Mouse (Mus musculus): ENCODE data around the gene Snx11. TPM values are rescaled to one million over a fixed set of nuclear protein-coding genes. Genes with fewer than 3 reads are reported as not detected.

The Snx11 gene
- total RNA-seq, 1 experiment, result 57.6 TPM

DNA sequence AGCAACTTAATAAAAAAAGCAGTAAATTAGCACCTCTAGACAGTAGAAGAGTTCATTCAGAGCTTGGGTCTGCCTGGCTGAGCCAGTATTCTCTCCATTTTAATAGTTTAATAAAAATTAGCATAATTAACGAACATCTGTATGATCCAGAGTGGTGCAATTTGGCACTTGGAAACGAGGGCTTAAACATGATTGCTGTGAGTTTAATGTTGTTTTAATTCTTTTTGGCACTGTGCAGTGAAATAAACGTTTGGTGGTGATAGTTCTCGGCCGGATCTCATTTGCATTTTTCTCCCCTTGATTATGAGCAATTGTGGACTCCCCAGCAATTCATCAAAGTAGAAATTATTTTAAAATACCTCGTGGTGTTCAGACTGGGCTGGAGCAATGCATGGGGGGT, 30.7 kb downstream of the Snx11 start:
- TF ChIP-seq CHD2 (IDR thresholded peaks at IDR 0.05; ENCODE audit: low read depth, low read length) (no peak), ZNF384 (IDR thresholded peaks at IDR 0.05; ENCODE audit: low read depth, low read length) (no peak), HCFC1 (IDR thresholded peaks at IDR 0.05; ENCODE audit: borderline replicate concordance, insufficient read depth, low read length) (no peak), ZC3H11A (IDR thresholded peaks at IDR 0.05; ENCODE audit: borderline replicate concordance, low read depth, low read length) (no peak), MAFK (IDR thresholded peaks at IDR 0.05; ENCODE audit: insufficient read depth, low read depth, low read length) (no peak)
- DNase-seq (ENCODE audit: low read depth, low spot score), result no peak
- in situ Hi-C loops (cut with MboI; ENCODE audit: low sequenced_read_pairs in 2 of 2, unreplicated experiment in 2 of 2), result no loop called here
- H3K9ac ChIP-seq (ENCODE audit: insufficient read depth, low read depth, low read length, poor library complexity, severe bottlenecking), result no peak overlapping the region
- H3K9me3 ChIP-seq (ENCODE audit: control insufficient read depth, insufficient read depth, low read depth, low read length), result no peaks in the 10 kb centered on the region
- no peak overlapping the region for H3K4me3 ChIP-seq (ENCODE audit: insufficient read depth in 1 of 2, low read depth in 1 of 2, low read length in 2 of 2, poor library complexity in 1 of 2, severe bottlenecking in 1 of 2)
- H3K36me3 ChIP-seq (ENCODE audit: control insufficient read depth, insufficient read depth, low read length, poor library complexity, severe bottlenecking), result no peaks in the 10 kb centered on the region
- H3K4me1 ChIP-seq (ENCODE audit: control insufficient read depth in 2 of 2, insufficient read depth in 2 of 2, low read length in 2 of 2, poor library complexity in 1 of 2), result peaks cover 4 to 7% of the 10 kb centered on the region in 2 experiments; a peak in 1 of 4 replicates
- H3K27ac ChIP-seq (ENCODE audit: insufficient read depth, low read depth, low read length, poor library complexity, severe bottlenecking), result no peak overlapping the region

DNA sequence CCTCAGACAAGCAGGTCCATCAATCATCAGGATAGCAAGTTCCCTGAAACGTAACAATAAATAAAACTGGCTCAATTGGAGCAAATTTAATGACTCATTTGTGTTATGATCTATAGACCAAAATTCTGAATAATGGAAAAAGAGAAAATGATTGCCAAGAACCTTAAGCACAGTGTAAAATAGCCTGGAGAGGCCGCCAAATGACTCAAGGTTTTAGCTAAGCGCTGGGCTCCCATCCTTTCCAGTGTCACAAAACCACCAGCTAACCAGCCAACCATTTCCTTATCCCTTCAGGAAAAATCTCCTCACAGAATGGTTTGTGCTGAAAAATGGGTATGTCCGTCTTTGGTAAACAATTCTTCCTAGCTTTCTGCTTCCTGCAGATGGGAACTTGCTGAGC, 33.5 kb downstream of the Snx11 start:
- no peak for TF ChIP-seq MAFK (IDR thresholded peaks at IDR 0.05; ENCODE audit: insufficient read depth, low read depth, low read length)
- no peak for TF ChIP-seq CHD2 (IDR thresholded peaks at IDR 0.05; ENCODE audit: low read depth, low read length)
- no peak for TF ChIP-seq ZC3H11A (IDR thresholded peaks at IDR 0.05; ENCODE audit: borderline replicate concordance, low read depth, low read length)
- TF ChIP-seq HCFC1 (IDR thresholded peaks at IDR 0.05; ENCODE audit: borderline replicate concordance, insufficient read depth, low read length), result no peak
- no peak for TF ChIP-seq ZNF384 (IDR thresholded peaks at IDR 0.05; ENCODE audit: low read depth, low read length)
- no peak for DNase-seq (ENCODE audit: low read depth, low spot score)
- H3K4me1 ChIP-seq (ENCODE audit: control insufficient read depth in 2 of 2, insufficient read depth in 2 of 2, low read length in 2 of 2, poor library complexity in 1 of 2), result peaks cover 6 to 11% of the 10 kb centered on the region in 2 experiments; a peak in 1 of 4 replicates
- no peak overlapping the region for H3K9ac ChIP-seq (ENCODE audit: insufficient read depth, low read depth, low read length, poor library complexity, severe bottlenecking)
- H3K9me3 ChIP-seq (ENCODE audit: control insufficient read depth, insufficient read depth, low read depth, low read length), result no peaks in the 10 kb centered on the region
- H3K4me3 ChIP-seq (ENCODE audit: insufficient read depth in 1 of 2, low read depth in 1 of 2, low read length in 2 of 2, poor library complexity in 1 of 2, severe bottlenecking in 1 of 2), result no peak overlapping the region
- in situ Hi-C loops (cut with MboI; ENCODE audit: low sequenced_read_pairs in 2 of 2, unreplicated experiment in 2 of 2), result no loop called here
- H3K27ac ChIP-seq (ENCODE audit: insufficient read depth, low read depth, low read length, poor library complexity, severe bottlenecking), result no peak overlapping the region
- H3K36me3 ChIP-seq (ENCODE audit: control insufficient read depth, insufficient read depth, low read length, poor library complexity, severe bottlenecking), result no peaks in the 10 kb centered on the region

DNA sequence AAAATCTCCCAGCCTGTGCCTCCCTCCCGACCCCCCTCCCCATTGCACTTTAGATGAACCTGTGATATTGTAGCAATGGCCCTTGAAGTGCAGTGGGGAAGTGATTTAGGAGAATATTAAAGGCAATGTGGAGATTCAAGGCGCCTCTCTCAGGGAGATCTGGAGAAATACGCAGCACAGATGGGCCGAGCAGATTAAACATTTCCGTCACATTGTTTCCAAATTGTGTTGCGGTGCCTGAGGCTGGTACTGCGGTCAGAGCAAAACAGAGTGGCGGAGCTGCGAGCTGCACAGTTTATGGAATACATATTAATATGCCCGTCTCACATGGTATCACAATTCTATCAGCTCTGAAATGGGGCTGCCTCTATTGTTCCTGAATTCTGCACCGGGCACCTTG, 34.4 kb downstream of the Snx11 start:
- no peak for DNase-seq (ENCODE audit: low read depth, low spot score)
- Histone ChIP-seq H3K36me3 (ENCODE audit: control insufficient read depth, insufficient read depth, low read length, poor library complexity, severe bottlenecking) (no peaks in the 10 kb centered on the region), H3K27ac (ENCODE audit: insufficient read depth, low read depth, low read length, poor library complexity, severe bottlenecking) (no peak overlapping the region), H3K9ac (ENCODE audit: insufficient read depth, low read depth, low read length, poor library complexity, severe bottlenecking) (no peak overlapping the region), H3K4me3 (ENCODE audit: insufficient read depth in 1 of 2, low read depth in 1 of 2, low read length in 2 of 2, poor library complexity in 1 of 2, severe bottlenecking in 1 of 2) (peak overlapping the region in 1 of 2 experiments; percentile 16; a peak in 1 of 4 replicates), H3K9me3 (ENCODE audit: control insufficient read depth, insufficient read depth, low read depth, low read length) (no peaks in the 10 kb centered on the region), H3K4me1 (ENCODE audit: control insufficient read depth in 2 of 2, insufficient read depth in 2 of 2, low read length in 2 of 2, poor library complexity in 1 of 2) (peaks cover 6 to 11% of the 10 kb centered on the region in 2 experiments; a peak in 1 of 4 replicates)
- in situ Hi-C loops (cut with MboI; ENCODE audit: low sequenced_read_pairs in 2 of 2, unreplicated experiment in 2 of 2), result no loop called here
- TF ChIP-seq CHD2 (IDR thresholded peaks at IDR 0.05; ENCODE audit: low read depth, low read length) (no peak), ZNF384 (IDR thresholded peaks at IDR 0.05; ENCODE audit: low read depth, low read length) (no peak), HCFC1 (IDR thresholded peaks at IDR 0.05; ENCODE audit: borderline replicate concordance, insufficient read depth, low read length) (no peak), MAFK (IDR thresholded peaks at IDR 0.05; ENCODE audit: insufficient read depth, low read depth, low read length) (no peak), ZC3H11A (IDR thresholded peaks at IDR 0.05; ENCODE audit: borderline replicate concordance, low read depth, low read length) (no peak)

DNA sequence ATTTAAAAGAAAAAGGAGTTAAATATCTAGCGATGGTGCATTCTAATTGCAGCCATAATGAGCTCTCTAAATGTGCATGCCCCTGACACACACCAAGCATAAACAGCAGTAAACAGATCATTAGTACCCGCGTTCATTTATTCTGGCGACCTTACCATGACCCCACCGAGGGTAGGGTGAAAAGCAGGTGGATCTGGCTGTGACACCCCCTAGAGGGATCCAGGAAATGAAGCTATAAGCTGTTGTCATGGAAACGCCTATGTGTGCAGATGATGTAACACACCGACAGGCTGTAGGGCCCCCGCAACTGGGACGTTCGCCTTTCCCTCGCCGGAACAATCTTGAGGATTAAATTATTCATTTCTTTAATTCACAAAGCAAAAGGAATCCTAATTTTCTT, 35.4 kb downstream of the Snx11 start:
- Histone ChIP-seq H3K4me1 (ENCODE audit: control insufficient read depth in 2 of 2, insufficient read depth in 2 of 2, low read length in 2 of 2, poor library complexity in 1 of 2) (peaks cover 6 to 11% of the 10 kb centered on the region in 2 experiments; a peak in 1 of 4 replicates), H3K9ac (ENCODE audit: insufficient read depth, low read depth, low read length, poor library complexity, severe bottlenecking) (no peak overlapping the region), H3K4me3 (ENCODE audit: insufficient read depth in 1 of 2, low read depth in 1 of 2, low read length in 2 of 2, poor library complexity in 1 of 2, severe bottlenecking in 1 of 2) (no peak overlapping the region), H3K36me3 (ENCODE audit: control insufficient read depth, insufficient read depth, low read length, poor library complexity, severe bottlenecking) (no peaks in the 10 kb centered on the region), H3K27ac (ENCODE audit: insufficient read depth, low read depth, low read length, poor library complexity, severe bottlenecking) (no peak overlapping the region), H3K9me3 (ENCODE audit: control insufficient read depth, insufficient read depth, low read depth, low read length) (no peaks in the 10 kb centered on the region)
- in situ Hi-C loops (cut with MboI; ENCODE audit: low sequenced_read_pairs in 2 of 2, unreplicated experiment in 2 of 2), result no loop called here
- no peak for TF ChIP-seq HCFC1 (IDR thresholded peaks at IDR 0.05; ENCODE audit: borderline replicate concordance, insufficient read depth, low read length)
- TF ChIP-seq ZNF384 (IDR thresholded peaks at IDR 0.05; ENCODE audit: low read depth, low read length), result no peak
- TF ChIP-seq CHD2 (IDR thresholded peaks at IDR 0.05; ENCODE audit: low read depth, low read length), result no peak
- no peak for TF ChIP-seq MAFK (IDR thresholded peaks at IDR 0.05; ENCODE audit: insufficient read depth, low read depth, low read length)
- no peak for DNase-seq (ENCODE audit: low read depth, low spot score)

DNA sequence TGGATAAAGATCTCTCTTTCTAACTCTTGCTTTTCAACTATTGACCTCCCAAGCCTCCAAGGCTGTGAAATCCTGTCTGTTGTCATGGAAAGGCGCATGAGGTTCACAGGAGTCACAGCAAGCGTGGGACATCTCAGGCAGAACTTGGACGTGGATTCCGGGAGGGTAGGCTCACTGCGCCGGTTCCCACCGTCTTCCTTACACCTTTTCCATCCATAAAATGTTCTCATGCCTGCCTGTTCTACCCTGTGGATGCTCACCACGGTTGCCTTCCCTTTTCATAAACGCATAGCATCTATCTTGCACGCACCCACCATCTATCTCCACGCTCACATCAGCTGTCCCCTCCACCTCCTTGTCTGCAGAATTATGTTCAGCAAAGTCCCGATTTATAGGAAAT, 36.6 kb downstream of the Snx11 start:
- no peaks in the 10 kb centered on the region for H3K9me3 ChIP-seq (ENCODE audit: control insufficient read depth, insufficient read depth, low read depth, low read length)
- peaks cover 6 to 11% of the 10 kb centered on the region in 2 experiments; a peak in 1 of 4 replicates for H3K4me1 ChIP-seq (ENCODE audit: control insufficient read depth in 2 of 2, insufficient read depth in 2 of 2, low read length in 2 of 2, poor library complexity in 1 of 2)
- H3K4me3 ChIP-seq (ENCODE audit: insufficient read depth in 1 of 2, low read depth in 1 of 2, low read length in 2 of 2, poor library complexity in 1 of 2, severe bottlenecking in 1 of 2), result no peak overlapping the region
- no peaks in the 10 kb centered on the region for H3K36me3 ChIP-seq (ENCODE audit: control insufficient read depth, insufficient read depth, low read length, poor library complexity, severe bottlenecking)
- TF ChIP-seq ZC3H11A (IDR thresholded peaks at IDR 0.05; ENCODE audit: borderline replicate concordance, low read depth, low read length) (no peak), MAFK (IDR thresholded peaks at IDR 0.05; ENCODE audit: insufficient read depth, low read depth, low read length) (no peak), CHD2 (IDR thresholded peaks at IDR 0.05; ENCODE audit: low read depth, low read length) (no peak), ZNF384 (IDR thresholded peaks at IDR 0.05; ENCODE audit: low read depth, low read length) (no peak), HCFC1 (IDR thresholded peaks at IDR 0.05; ENCODE audit: borderline replicate concordance, insufficient read depth, low read length) (no peak)
- no peak overlapping the region for H3K9ac ChIP-seq (ENCODE audit: insufficient read depth, low read depth, low read length, poor library complexity, severe bottlenecking)
- DNase-seq (ENCODE audit: low read depth, low spot score), result no peak
- H3K27ac ChIP-seq (ENCODE audit: insufficient read depth, low read depth, low read length, poor library complexity, severe bottlenecking), result no peak overlapping the region
- in situ Hi-C loops (cut with MboI; ENCODE audit: low sequenced_read_pairs in 2 of 2, unreplicated experiment in 2 of 2), result no loop called here

Data from ES-E14 (cell line).